Mouse (Mus musculus) kidney, postnatal 25 days (tissue): ENCODE measurements around the gene Gm29427.
A peak's percentile ranks its signal among the peaks of the same experiment; 100 is the strongest.

Source experiments
- DNase-seq, 2 experiments: peaks; one replicate each; pipeline ENCODE4 v3.0.0; 2021; ENCODE audit warnings: mixed read lengths in 2 of 2

Gm29427 gene

GRCm38 (mm10) chr1:130715561-130716217 lies at the start of gene Gm29427:
Gene Gm29427 (minus strand): TSS chr1:130715799.
- peak; percentile 96 to 99 for DNase-seq

- DNase-seq: peak in 1 of 2 experiments; percentile 37
Observed at GRCm38 (mm10) chr1:130764027-130764461, 48.4 kb upstream of the Gm29427 start.

GRCm38 (mm10) chr1:130762045-130762760 lies 46.6 kb upstream of the Gm29427 start:
- DNase-seq: no peak

GRCm38 (mm10) chr1:130761597-130761996 lies 46.0 kb upstream of the Gm29427 start:
- no peak for DNase-seq

GRCm38 (mm10) chr1:130759689-130760088 lies 44.1 kb upstream of the Gm29427 start:
- no peak for DNase-seq

- no peak for DNase-seq
Observed at GRCm38 (mm10) chr1:130746819-130747218, 31.2 kb upstream of the Gm29427 start.

GRCm38 (mm10) chr1:130745591-130745990 lies 30.0 kb upstream of the Gm29427 start:
- DNase-seq: no peak

- no peak for DNase-seq
Observed at GRCm38 (mm10) chr1:130744961-130745360, 29.4 kb upstream of the Gm29427 start.

GRCm38 (mm10) chr1:130744217-130744616 lies 28.6 kb upstream of the Gm29427 start:
- DNase-seq: no peak

- no peak for DNase-seq
Observed at GRCm38 (mm10) chr1:130743775-130744174, 28.2 kb upstream of the Gm29427 start.

- DNase-seq: no peak
Observed at GRCm38 (mm10) chr1:130742201-130742600, 26.6 kb upstream of the Gm29427 start.

GRCm38 (mm10) chr1:130740781-130741720 lies 25.5 kb upstream of the Gm29427 start:
- DNase-seq: no peak

- DNase-seq: peak in 1 of 2 experiments; percentile 34
Observed at GRCm38 (mm10) chr1:130740227-130740648, 24.6 kb upstream of the Gm29427 start.

GRCm38 (mm10) chr1:130739636-130740035 lies 24.0 kb upstream of the Gm29427 start:
- no peak for DNase-seq

- no peak for DNase-seq
Observed at GRCm38 (mm10) chr1:130738551-130739106, 23.0 kb upstream of the Gm29427 start.

- no peak for DNase-seq
Observed at GRCm38 (mm10) chr1:130737916-130738315, 22.3 kb upstream of the Gm29427 start.

GRCm38 (mm10) chr1:130737411-130737881 lies 21.8 kb upstream of the Gm29427 start:
- no peak for DNase-seq

- no peak for DNase-seq
Observed at GRCm38 (mm10) chr1:130734852-130735251, 19.3 kb upstream of the Gm29427 start.

- no peak for DNase-seq
Observed at GRCm38 (mm10) chr1:130734452-130734851, 18.9 kb upstream of the Gm29427 start.

GRCm38 (mm10) chr1:130733671-130734070 lies 18.1 kb upstream of the Gm29427 start:
- peak; percentile 70 to 88 for DNase-seq

- DNase-seq: no peak
Observed at GRCm38 (mm10) chr1:130732706-130733658, 17.4 kb upstream of the Gm29427 start.
